Mouse (Mus musculus) layer of hippocampus, adult 2 months (tissue): ENCODE results near the gene Smyd1. TPM values are rescaled to one million over a fixed set of nuclear protein-coding genes. Genes with fewer than 3 reads are reported as not detected.
"Not testable (repeated sequence)": the region's sequence is repeated elsewhere in the genome, so short reads cannot be mapped to it uniquely, and the experiment has no call there.

Source experiments
- DNase-seq, 2 experiments: peaks; one replicate each; pipeline ENCODE4 v3.0.0; 2022; ENCODE audit warnings: low spot score in 2 of 2
- H3K27ac ChIP-seq: fragments of 200-600 bp; 2 replicates; pipeline ENCODE4 v1.8.1; 2022
- H3K4me3 ChIP-seq: fragments of 200-600 bp; 2 replicates; pipeline ENCODE4 v1.8.1; 2022; ENCODE audit warnings: mild to moderate bottlenecking
- CTCF ChIP-seq: fragments of 200-600 bp; conservative IDR thresholded peaks from 2 replicates; pipeline ENCODE4 v1.8.1; 2022; ENCODE audit warnings: antibody characterized with exemption, mild to moderate bottlenecking, moderate library complexity
- total RNA-seq, 2 experiments: library from RNA; stranded (reverse); gene quantifications; 2 replicates each; pipeline ENCODE4 v1.2.3; 2021

Smyd1 gene
- total RNA-seq, 2 experiments from 2014 or later, result 0.59 to 1.3 TPM

- no peak for DNase-seq
- TF ChIP-seq CTCF, result no peak
- Histone ChIP-seq H3K27ac (no peak overlapping the region), H3K4me3 (no peak overlapping the region)
Observed at GRCm38 (mm10) chr6:71339351-71339750, 17.3 kb upstream of the Smyd1 start.

- H3K4me3 ChIP-seq, result no peak overlapping the region
- no peak for TF ChIP-seq CTCF
- no peak for DNase-seq
- H3K27ac ChIP-seq, result no peak overlapping the region
Observed at GRCm38 (mm10) chr6:71338941-71339340, 16.9 kb upstream of the Smyd1 start.

- H3K27ac ChIP-seq, result no peak overlapping the region
- no peak overlapping the region for H3K4me3 ChIP-seq
- no peak for DNase-seq
- no peak for TF ChIP-seq CTCF
Observed at GRCm38 (mm10) chr6:71337666-71338065, 15.6 kb upstream of the Smyd1 start.

GRCm38 (mm10) chr6:71333578-71334273 lies 11.7 kb upstream of the Smyd1 start:
- TF ChIP-seq CTCF, result no peak
- DNase-seq, result no peak
- Histone ChIP-seq H3K27ac (no peak overlapping the region), H3K4me3 (no peak overlapping the region)

GRCm38 (mm10) chr6:71333031-71333430 lies 11.0 kb upstream of the Smyd1 start:
- DNase-seq, result no peak
- Histone ChIP-seq H3K27ac (no peak overlapping the region), H3K4me3 (no peak overlapping the region)
- TF ChIP-seq CTCF, result no peak

GRCm38 (mm10) chr6:71332236-71332965 lies 10.4 kb upstream of the Smyd1 start:
- DNase-seq, result no peak
- no peak overlapping the region for H3K27ac ChIP-seq
- H3K4me3 ChIP-seq, result no peak overlapping the region
- no peak for TF ChIP-seq CTCF

- not testable (repeated sequence) for H3K27ac ChIP-seq, H3K4me3 ChIP-seq, DNase-seq
Observed at GRCm38 (mm10) chr6:71331491-71331890, 9.5 kb upstream of the Smyd1 start.

GRCm38 (mm10) chr6:71330486-71330885 lies 8.5 kb upstream of the Smyd1 start:
- no peak for DNase-seq
- no peak overlapping the region for H3K4me3 ChIP-seq
- no peak overlapping the region for H3K27ac ChIP-seq
- no peak for TF ChIP-seq CTCF

GRCm38 (mm10) chr6:71329881-71330280 lies 7.8 kb upstream of the Smyd1 start:
- Histone ChIP-seq H3K4me3 (no peak overlapping the region), H3K27ac (no peak overlapping the region)
- DNase-seq, result no peak
- TF ChIP-seq CTCF, result no peak

GRCm38 (mm10) chr6:71324816-71325215 lies 2.8 kb upstream of the Smyd1 start:
- TF ChIP-seq CTCF, result no peak
- H3K4me3 ChIP-seq, result no peak overlapping the region
- no peak for DNase-seq
- no peak overlapping the region for H3K27ac ChIP-seq

- TF ChIP-seq CTCF, result no peak
- no peak for DNase-seq
- no peak within 1 kb of the TSS for H3K27ac ChIP-seq
- H3K4me3 ChIP-seq, result no peak within 1 kb of the TSS
Observed at GRCm38 (mm10) chr6:71322491-71322921, 473 bp upstream of the Smyd1 start, which contains the start of gene Cd8b1. Gene Cd8b1 (plus strand): TSS chr6:71322788.

- Histone ChIP-seq H3K4me3 (no peak overlapping the region), H3K27ac (no peak overlapping the region)
- TF ChIP-seq CTCF, result no peak
- no peak for DNase-seq
Observed at GRCm38 (mm10) chr6:71307486-71307885, 14.5 kb downstream of the Smyd1 start.

- Histone ChIP-seq H3K27ac (no peak overlapping the region), H3K4me3 (no peak overlapping the region)
- TF ChIP-seq CTCF, result peak; percentile 68
- no peak for DNase-seq
Observed at GRCm38 (mm10) chr6:71302097-71302731, 19.8 kb downstream of the Smyd1 start.
